Mouse (Mus musculus) heart, embryonic 12.5 days (tissue): ENCODE data around the gene Dyrk1a. TPM values are rescaled to one million over a fixed set of nuclear protein-coding genes. Genes with fewer than 3 reads are reported as not detected.

ENCODE experiments used
- ATAC-seq: fragments of 200-750 bp; cut with Nextera tagmentation; 2 replicates; pipeline ENCODE4 v1.8.0; 2017; ENCODE audit warnings: moderate TSS enrichment, moderate library complexity; ENCODE audit not compliant: insufficient number of reproducible peaks, low FRiP score
- H3K27ac ChIP-seq: fragments of 300-500 bp; sonication (generic); 2 replicates; pipeline ENCODE4 v1.5.1; 2016; ENCODE audit warnings: mild to moderate bottlenecking, moderate library complexity; ENCODE audit not compliant: poor library complexity, severe bottlenecking
- H3K27me3 ChIP-seq: fragments of 300-500 bp; sonication (generic); replicated peaks from 2 replicates; pipeline ENCODE4 v1.6.1; 2016; ENCODE audit warnings: mild to moderate bottlenecking, moderate library complexity
- H3K36me3 ChIP-seq: fragments of 300-500 bp; sonication (generic); 2 replicates; pipeline ENCODE4 v1.6.1; 2016; ENCODE audit warnings: mild to moderate bottlenecking, moderate library complexity
- H3K4me1 ChIP-seq: fragments of 300-500 bp; sonication (generic); replicated peaks from 2 replicates; pipeline ENCODE4 v1.6.1; 2016; ENCODE audit warnings: mild to moderate bottlenecking
- H3K4me2 ChIP-seq: fragments of 300-500 bp; sonication (generic); 2 replicates; pipeline ENCODE4 v1.6.1; 2016; ENCODE audit warnings: mild to moderate bottlenecking, moderate library complexity
- H3K4me3 ChIP-seq: fragments of 300-500 bp; sonication (generic); 2 replicates; pipeline ENCODE4 v1.5.1; 2016; ENCODE audit warnings: mild to moderate bottlenecking
- H3K9ac ChIP-seq: fragments of 300-500 bp; sonication (generic); 2 replicates; pipeline ENCODE4 v1.6.1; 2016; ENCODE audit warnings: mild to moderate bottlenecking, moderate library complexity
- H3K9me3 ChIP-seq: fragments of 300-500 bp; sonication (generic); replicated peaks from 2 replicates; pipeline ENCODE4 v1.6.1; 2016; ENCODE audit warnings: mild to moderate bottlenecking, moderate library complexity
- WGBS: fragments of 180-500 bp; shearing (Covaris S2); methylation state at CpG from one replicate; pipeline ENCODE4 v1.1.7; 2016; 5-methylcytosine and 5-hydroxymethylcytosine counted together
- polyA plus RNA-seq: library from polyadenylated mRNA; unstranded; fragments of >200 nt; fragmentation: Nextera tagmentation; extraction: Ambion mirVana; gene quantifications from 2 replicates; pipeline ENCODE4 v1.2.1, GENCODE M21; 2016

The Dyrk1a gene
- polyA plus RNA-seq, 1 experiment from 2014 or later, result 7.9 TPM

DNA sequence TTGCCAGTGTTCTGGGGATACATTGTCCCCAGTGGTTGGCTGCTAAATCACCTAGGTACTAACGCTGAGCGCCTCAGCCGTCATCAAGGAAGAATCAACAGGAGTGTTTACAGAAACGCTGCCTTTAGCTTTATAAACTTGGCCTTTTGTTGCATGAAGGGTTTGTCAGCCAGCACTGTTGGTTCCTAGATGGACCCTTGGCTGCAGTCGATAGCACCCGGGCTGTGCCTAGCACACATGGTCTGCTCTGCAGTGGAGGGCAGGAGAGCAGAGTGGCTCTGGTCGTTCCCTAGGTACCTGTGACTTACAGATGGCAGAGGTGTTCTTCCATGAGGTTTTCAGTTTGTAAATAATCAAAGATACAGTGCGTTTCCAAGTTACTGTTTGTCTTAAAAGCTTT is 42.8 kb downstream of the Dyrk1a start:
- H3K4me2 ChIP-seq, result no peak overlapping the region
- no peak overlapping the region for H3K4me3 ChIP-seq
- peaks cover 31% of the 10 kb centered on the region for H3K4me1 ChIP-seq
- H3K27me3 ChIP-seq, result no peaks in the 10 kb centered on the region
- H3K9ac ChIP-seq, result no peak overlapping the region
- 85% methylated on average over 8 of the region's 8 CpGs for WGBS
- no peaks in the 10 kb centered on the region for H3K9me3 ChIP-seq
- no peaks in the 10 kb centered on the region for H3K36me3 ChIP-seq
- no peak for ATAC-seq
- no peak overlapping the region for H3K27ac ChIP-seq

DNA sequence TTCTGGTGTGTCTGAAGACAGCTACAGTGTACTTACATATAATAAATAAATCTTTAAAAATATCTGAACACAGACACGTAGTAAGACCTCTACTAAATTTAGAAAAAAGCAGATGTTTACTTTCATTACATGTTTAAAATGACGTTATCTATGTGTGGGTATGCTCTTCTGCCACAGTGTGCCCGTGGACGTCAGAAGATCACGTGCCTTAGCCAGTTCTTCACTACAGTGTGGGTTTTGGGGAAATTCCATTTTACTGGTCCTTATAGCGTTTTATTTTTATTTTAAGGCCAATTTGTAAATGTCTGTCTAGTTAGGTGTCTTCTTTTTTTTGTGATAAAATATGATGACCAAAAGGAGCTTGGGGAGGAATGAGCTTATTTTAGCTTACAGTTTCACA is 47.4 kb downstream of the Dyrk1a start:
- H3K4me3 ChIP-seq, result no peak overlapping the region
- peaks cover 10% of the 10 kb centered on the region for H3K36me3 ChIP-seq
- no peak overlapping the region for H3K4me2 ChIP-seq
- no peak for ATAC-seq
- no peaks in the 10 kb centered on the region for H3K9me3 ChIP-seq
- no peak overlapping the region for H3K27ac ChIP-seq
- H3K27me3 ChIP-seq, result no peaks in the 10 kb centered on the region
- no peak overlapping the region for H3K9ac ChIP-seq
- WGBS, result 87% methylated on average over 6 of the region's 6 CpGs
- H3K4me1 ChIP-seq, result peaks cover 36% of the 10 kb centered on the region

DNA sequence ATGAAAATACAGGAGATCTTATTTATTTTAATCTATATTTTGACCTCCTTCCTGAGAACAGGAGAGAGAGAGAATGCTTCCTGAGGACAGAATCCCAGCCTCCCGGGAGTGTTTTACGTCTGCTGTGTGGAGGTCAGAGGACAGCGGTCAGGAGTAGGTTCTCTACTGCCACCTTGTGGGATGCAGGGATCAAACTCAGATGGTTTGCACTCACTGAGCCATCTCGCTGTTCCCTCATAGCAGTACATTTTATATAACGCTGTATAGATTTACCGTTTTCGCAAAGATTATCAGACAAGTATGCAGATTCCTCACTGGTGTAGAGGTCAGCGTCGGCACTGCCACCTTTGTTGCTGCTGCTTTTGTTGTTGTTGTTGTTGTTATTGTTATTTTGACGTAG is 48.7 kb downstream of the Dyrk1a start:
- WGBS, result 49% methylated on average over 10 of the region's 10 CpGs
- H3K9me3 ChIP-seq, result no peaks in the 10 kb centered on the region
- peak overlapping the region; percentile 27; the same call in 1 of the 2 replicates for H3K27ac ChIP-seq
- no peak overlapping the region for H3K9ac ChIP-seq
- H3K4me3 ChIP-seq, result no peak overlapping the region
- peak; percentile 76; the same call in 1 of the 2 replicates for ATAC-seq
- no peak overlapping the region for H3K4me2 ChIP-seq
- peaks cover 36% of the 10 kb centered on the region for H3K4me1 ChIP-seq
- peaks cover 10% of the 10 kb centered on the region for H3K36me3 ChIP-seq
- no peaks in the 10 kb centered on the region for H3K27me3 ChIP-seq

DNA sequence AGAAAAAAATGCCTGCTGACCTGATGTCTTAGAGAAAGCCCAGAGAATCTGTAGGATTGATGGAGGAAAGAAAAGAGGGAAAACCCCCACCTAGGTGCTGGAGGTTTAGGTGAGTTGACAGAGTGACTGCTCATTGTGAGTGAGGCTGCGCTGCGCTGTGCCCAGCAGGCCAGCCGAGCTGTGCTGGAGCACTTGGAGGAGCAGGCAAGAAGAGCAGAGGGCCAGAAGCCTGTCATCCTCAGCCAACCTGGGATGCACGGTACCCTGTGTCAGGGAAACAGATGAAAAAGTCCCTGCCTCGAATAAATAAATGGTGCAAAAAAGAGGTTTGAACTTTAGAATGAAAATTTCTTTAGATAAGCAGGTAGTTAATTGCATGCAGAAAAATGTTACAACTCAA is 49.5 kb downstream of the Dyrk1a start:
- WGBS, result 87% methylated on average over 5 of the region's 5 CpGs
- Histone ChIP-seq H3K9me3 (no peaks in the 10 kb centered on the region), H3K4me2 (no peak overlapping the region)

DNA sequence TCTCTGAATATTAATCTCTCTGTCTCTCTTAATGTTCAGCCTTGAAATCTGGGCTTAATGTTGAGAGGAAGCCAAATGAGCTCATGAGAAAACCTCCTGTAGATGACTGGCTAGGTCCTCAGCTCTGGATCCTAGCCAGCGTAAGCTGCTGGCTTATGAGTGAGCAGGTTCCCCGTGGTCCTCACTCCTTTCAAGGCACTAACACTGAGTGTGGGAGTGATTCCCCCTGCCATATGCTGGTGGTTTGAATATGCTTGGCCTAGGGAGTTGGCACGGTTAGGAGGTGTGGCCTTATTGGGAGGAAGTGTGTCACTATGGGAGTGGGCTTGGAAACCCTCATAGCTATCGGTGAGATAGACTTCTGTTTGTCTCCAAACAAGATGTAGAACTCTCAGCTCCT is 55.1 kb downstream of the Dyrk1a start:
- H3K36me3 ChIP-seq, result peaks cover 8% of the 10 kb centered on the region
- no peak overlapping the region for H3K9ac ChIP-seq
- H3K4me1 ChIP-seq, result peaks cover 44% of the 10 kb centered on the region
- WGBS, result 69% methylated on average over 4 of the region's 4 CpGs
- 0 out of 2 replicates have a peak overlapping the region, but pooled peaks have one; percentile 12 for H3K27ac ChIP-seq
- H3K4me3 ChIP-seq, result no peak overlapping the region
- no peaks in the 10 kb centered on the region for H3K9me3 ChIP-seq
- no peaks in the 10 kb centered on the region for H3K27me3 ChIP-seq
- ATAC-seq, result no peak
- H3K4me2 ChIP-seq, result no peak overlapping the region

More for the DNA sequence above, 49.5 kb downstream of the Dyrk1a start:
- no peak for ATAC-seq
- no peak overlapping the region for H3K9ac ChIP-seq
- H3K27me3 ChIP-seq, result no peaks in the 10 kb centered on the region
- peaks cover 31% of the 10 kb centered on the region for H3K4me1 ChIP-seq
- peaks cover 10% of the 10 kb centered on the region for H3K36me3 ChIP-seq
- no peak overlapping the region for H3K27ac ChIP-seq
- no peak overlapping the region for H3K4me3 ChIP-seq

GRCm38 (mm10) chr16:94625639-94626038 is 55.8 kb downstream of the Dyrk1a start:
- Histone ChIP-seq H3K9me3 (no peaks in the 10 kb centered on the region), H3K9ac (no peak overlapping the region), H3K4me3 (no peak overlapping the region), H3K4me2 (no peak overlapping the region), H3K27ac (no peak overlapping the region), H3K36me3 (peaks cover under 1% of the 10 kb centered on the region; the same call in 1 of the 2 replicates), H3K27me3 (no peaks in the 10 kb centered on the region), H3K4me1 (peaks cover 39% of the 10 kb centered on the region)
- no peak for ATAC-seq
- WGBS, result 85% methylated on average over 7 of the region's 7 CpGs

DNA sequence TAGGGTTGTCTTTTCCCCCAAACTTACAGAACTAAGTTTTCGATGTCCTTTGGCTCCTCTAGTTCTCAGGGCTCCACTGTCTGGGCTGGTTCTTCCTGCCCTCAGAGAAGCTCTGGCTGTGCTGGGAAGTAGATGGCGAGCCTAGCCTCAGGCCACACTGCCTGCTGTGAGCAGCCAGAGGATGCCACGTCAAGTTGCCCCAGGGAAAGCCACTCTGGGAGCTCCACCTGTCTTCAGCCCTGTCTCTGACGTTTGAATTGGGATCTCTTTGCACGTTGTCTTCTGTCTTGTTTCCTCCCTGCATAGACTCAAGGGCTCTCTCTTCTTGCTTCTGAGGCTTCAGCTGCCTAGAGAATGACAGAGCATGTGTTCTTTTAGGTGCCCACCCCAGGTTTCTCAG is 57.9 kb downstream of the Dyrk1a start:
- H3K4me2 ChIP-seq, result no peak overlapping the region
- no peak overlapping the region for H3K9ac ChIP-seq
- no peaks in the 10 kb centered on the region for H3K36me3 ChIP-seq
- no peak overlapping the region for H3K27ac ChIP-seq
- no peak overlapping the region for H3K4me3 ChIP-seq
- WGBS, result 54% methylated on average over 5 of the region's 5 CpGs
- peaks cover 41% of the 10 kb centered on the region for H3K4me1 ChIP-seq
- H3K27me3 ChIP-seq, result no peaks in the 10 kb centered on the region
- H3K9me3 ChIP-seq, result no peaks in the 10 kb centered on the region
- no peak for ATAC-seq

DNA sequence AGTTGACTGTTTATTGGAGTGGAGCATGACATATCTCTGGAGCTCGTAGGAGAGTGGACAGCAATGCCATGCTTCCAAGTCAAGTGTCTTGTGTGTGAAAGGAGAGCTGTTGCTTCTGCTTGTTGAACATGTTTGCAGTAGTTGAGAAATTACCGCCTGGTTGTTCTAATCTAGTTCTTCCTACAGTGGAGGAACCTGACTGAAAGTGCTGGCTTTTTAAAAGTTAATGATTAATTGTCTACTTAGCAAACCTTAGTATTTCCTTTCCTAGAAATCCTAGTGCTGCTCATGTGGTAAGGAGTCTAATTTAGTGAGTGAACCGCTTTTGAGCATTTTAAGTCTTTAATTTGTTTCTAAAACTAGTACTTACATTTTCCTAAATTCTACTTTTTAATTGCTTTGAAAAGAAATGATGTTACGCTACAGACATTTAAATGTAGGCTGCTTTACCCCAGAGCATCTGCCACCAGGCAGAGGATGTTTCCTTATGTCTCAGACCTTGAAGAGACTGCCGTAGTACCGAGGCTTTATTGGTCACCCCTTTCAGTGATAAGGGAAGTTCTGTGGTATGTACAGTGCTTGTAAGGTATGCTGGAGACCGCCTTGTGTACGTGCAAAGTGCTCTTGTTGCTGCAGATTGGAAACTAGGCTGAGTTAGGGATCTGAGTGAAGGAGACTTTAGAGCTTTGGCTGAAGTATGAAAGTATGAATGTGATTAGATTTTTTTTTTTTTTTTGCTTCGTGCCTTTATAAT is 59.3 kb downstream of the Dyrk1a start:
- Histone ChIP-seq H3K27ac (no peak overlapping the region), H3K4me2 (no peak overlapping the region), H3K36me3 (no peaks in the 10 kb centered on the region), H3K4me3 (no peak overlapping the region), H3K27me3 (no peaks in the 10 kb centered on the region), H3K9ac (no peak overlapping the region), H3K4me1 (peaks cover 48% of the 10 kb centered on the region), H3K9me3 (no peaks in the 10 kb centered on the region)
- no peak for ATAC-seq
- WGBS, result 48% methylated on average over 9 of the region's 9 CpGs

DNA sequence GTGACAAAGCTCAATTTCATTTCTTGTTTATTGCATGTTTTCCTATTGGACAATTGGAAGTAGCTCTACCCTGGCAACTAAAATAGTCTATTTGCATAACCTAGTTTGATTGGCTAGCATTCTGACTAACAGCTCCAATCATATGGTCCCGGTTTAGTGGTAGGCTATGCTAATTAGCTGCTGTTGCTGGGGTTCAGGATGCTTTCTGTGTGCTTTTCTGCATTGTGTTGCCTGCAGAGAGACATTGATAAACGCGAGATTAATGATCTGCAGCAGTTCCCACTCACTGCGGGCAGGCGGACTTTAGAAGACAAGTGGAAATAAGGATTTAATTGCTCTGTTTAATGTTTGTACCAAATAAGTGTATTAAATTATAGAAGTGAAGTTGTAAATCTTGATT is 62.2 kb downstream of the Dyrk1a start:
- peak; percentile 64; the same call in 1 of the 2 replicates for ATAC-seq
- Histone ChIP-seq H3K4me2 (no peak overlapping the region), H3K4me3 (no peak overlapping the region), H3K27ac (no peak overlapping the region), H3K4me1 (peaks cover 35% of the 10 kb centered on the region), H3K27me3 (no peaks in the 10 kb centered on the region), H3K9ac (no peak overlapping the region), H3K36me3 (no peaks in the 10 kb centered on the region), H3K9me3 (no peaks in the 10 kb centered on the region)
- WGBS, result 29% methylated on average over 5 of the region's 5 CpGs

DNA sequence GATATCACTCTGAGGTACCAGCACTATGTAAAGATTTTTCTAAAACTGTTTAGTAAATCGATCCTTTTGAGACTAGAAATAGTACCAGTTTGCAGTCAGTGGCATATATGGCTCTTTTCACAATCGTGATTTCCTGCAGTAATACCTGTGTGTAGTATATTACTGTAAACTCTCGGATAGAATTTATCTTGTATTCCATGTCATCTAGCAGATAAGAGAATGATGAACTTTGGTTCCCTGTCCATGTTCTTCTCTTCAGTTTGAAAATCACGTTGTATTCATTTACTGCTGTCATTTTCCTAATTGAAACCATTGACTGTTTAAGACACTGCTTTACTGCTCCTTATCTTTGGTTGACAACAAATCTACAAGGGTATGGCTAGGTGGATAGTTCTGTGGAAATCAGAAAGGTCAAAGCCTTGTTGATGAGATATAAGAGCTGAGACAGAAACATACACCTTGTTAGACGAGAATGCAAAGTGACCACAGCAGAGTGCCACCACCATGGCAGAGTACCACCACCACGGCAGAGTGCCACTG is 62.7 kb downstream of the Dyrk1a start:
- H3K4me2 ChIP-seq, result no peak overlapping the region
- no peak overlapping the region for H3K9ac ChIP-seq
- no peak overlapping the region for H3K27ac ChIP-seq
- no peak for ATAC-seq
- H3K27me3 ChIP-seq, result no peaks in the 10 kb centered on the region
- H3K4me1 ChIP-seq, result peaks cover 34% of the 10 kb centered on the region
- H3K36me3 ChIP-seq, result no peaks in the 10 kb centered on the region
- WGBS, result 74% methylated on average over 6 of the region's 6 CpGs
- no peak overlapping the region for H3K4me3 ChIP-seq
- H3K9me3 ChIP-seq, result no peaks in the 10 kb centered on the region

- Histone ChIP-seq H3K4me1 (peaks cover 32% of the 10 kb centered on the region), H3K4me3 (no peak overlapping the region), H3K36me3 (no peaks in the 10 kb centered on the region), H3K4me2 (no peak overlapping the region), H3K27ac (no peak overlapping the region; the same call in 1 of the 2 replicates), H3K27me3 (no peaks in the 10 kb centered on the region), H3K9me3 (no peaks in the 10 kb centered on the region), H3K9ac (no peak overlapping the region)
- WGBS, result 72% methylated on average over 6 of the region's 6 CpGs
- no peak for ATAC-seq
Measured at GRCm38 (mm10) chr16:94633012-94633411, 63.2 kb downstream of the Dyrk1a start.
